Mouse (Mus musculus): Measurements from ENCODE around the gene Ssr3. TPM values are rescaled to one million over a fixed set of nuclear protein-coding genes. Genes with fewer than 3 reads are reported as not detected.

Ssr3 gene
- polyA plus RNA-seq, 1 experiment = 500 TPM

DNA sequence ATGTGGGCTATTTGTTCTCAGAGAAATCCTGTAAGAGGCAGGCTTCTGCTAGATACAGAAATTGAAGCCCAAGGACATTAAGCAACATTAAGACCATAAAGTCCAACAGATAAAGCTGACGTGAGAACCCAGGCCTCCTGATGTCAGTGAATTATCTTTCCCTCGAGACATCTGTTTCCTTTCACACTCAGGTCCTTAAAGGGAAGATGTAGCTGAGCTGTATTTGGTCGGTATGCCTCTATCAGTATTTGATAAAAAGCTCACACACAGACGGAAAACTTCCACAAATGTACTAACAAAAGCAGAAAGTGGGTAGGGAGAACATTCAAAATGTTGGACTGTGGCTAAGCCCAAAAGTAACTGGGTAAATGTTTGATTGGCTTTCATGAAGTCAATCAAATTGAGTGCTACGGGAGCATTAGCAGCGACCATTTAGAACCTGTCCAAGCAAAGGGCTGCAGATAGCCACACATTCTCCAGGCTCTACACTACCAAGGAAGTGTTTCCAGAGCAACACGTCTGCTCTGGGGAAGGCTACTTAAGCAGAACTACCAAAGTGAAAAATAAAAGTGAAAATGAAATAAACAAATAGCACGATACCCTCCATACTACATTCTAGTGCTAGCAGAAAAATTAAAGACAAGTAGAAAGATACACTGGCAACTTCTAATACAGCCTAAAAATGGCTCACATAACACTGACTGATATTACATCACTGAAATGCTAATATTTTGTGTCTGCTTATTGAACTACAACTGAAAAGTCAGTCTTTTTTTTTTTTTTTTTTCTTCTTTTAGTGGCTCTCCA lies 32.1 kb downstream of the Ssr3 start:
- Histone ChIP-seq H3K27ac (ENCODE audit: insufficient read depth, low read length) (0 out of 2 replicates have a peak overlapping the region, but pooled peaks have one; percentile 5), H3K4me1 (ENCODE audit: control insufficient read depth, insufficient read depth, low read length) (peaks cover 3% of the 10 kb centered on the region; the same call in 1 of the 2 replicates), H3K4me3 (ENCODE audit: insufficient read depth, low read length) (no peak overlapping the region)
- TF ChIP-seq CTCF (IDR thresholded peaks at IDR 0.05; ENCODE audit: borderline replicate concordance, insufficient read depth, low read length) = no peak
- TF ChIP-seq POLR2A (IDR thresholded peaks at IDR 0.05; ENCODE audit: low read depth, low read length) = no peak

DNA sequence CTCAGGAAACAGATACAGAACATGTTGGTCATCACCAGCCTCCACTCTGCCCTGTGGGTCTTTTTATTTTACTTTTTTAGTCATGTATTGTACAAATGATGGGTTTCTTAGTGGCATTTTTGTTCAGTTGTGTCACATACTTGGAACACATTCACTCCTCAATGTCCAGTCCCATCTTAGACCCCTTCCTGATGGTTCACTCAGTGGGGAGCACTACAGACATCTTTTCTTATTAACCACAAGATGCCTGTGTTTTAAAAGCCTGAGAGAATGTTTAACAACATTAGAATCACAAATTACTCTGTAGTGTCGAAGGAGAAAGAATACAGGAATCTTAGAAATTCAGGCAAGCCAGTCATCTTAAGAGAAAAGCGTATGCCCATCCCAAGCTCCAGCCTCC lies 33.6 kb downstream of the Ssr3 start:
- TF ChIP-seq POLR2A (IDR thresholded peaks at IDR 0.05; ENCODE audit: low read depth, low read length) (no peak), CTCF (IDR thresholded peaks at IDR 0.05; ENCODE audit: borderline replicate concordance, insufficient read depth, low read length) (no peak)
- Histone ChIP-seq H3K4me3 (ENCODE audit: insufficient read depth, low read length) (no peak overlapping the region), H3K4me1 (ENCODE audit: control insufficient read depth, insufficient read depth, low read length) (0 out of 2 replicates have a peak, but pooled peaks cover 3% of the 10 kb centered on the region), H3K27ac (ENCODE audit: insufficient read depth, low read length) (no peak overlapping the region)

DNA sequence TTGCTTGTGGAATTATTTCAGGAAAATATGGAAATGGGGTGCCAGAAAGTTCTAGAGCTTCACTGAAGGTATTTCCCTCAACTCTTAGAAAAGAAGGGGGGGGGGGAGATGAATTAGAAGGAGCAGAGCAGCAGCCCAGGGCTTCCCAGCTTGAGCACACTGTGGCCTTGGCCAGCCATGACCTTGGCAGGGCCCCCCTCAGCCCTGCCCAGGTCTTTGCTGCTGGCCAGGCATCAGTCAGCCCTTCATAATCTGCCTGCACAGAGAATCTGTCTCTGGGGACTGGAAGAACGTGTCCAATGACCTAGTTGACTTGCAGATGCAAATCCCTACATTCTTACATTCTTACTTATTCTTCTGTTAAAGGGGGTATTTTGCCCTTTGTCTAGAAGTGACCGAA lies 34.1 kb downstream of the Ssr3 start:
- Histone ChIP-seq H3K4me3 (ENCODE audit: insufficient read depth, low read length) (no peak overlapping the region), H3K27ac (ENCODE audit: insufficient read depth, low read length) (no peak overlapping the region), H3K4me1 (ENCODE audit: control insufficient read depth, insufficient read depth, low read length) (no peaks in the 10 kb centered on the region)
- TF ChIP-seq CTCF (IDR thresholded peaks at IDR 0.05; ENCODE audit: borderline replicate concordance, insufficient read depth, low read length) = no peak
- TF ChIP-seq POLR2A (IDR thresholded peaks at IDR 0.05; ENCODE audit: low read depth, low read length) = no peak

DNA sequence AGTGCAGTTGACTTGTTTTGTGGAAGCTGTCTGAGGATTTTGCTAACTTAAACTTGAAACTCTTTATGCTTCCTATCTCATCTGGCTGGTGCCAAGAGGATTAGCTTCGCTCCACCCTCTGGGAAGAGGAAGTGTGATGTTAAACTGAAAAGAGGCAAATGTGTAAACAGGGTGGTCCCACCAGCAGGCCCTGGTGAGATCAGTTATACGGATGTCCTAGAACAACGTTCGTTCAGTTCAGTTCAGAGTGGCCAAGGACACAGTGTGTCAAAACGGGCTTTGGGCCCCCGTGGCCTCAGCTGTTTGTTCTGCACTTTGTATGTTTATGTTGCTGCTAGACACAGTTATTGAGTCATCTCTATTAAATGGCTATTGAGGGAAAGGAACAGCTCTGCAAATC lies 36.9 kb downstream of the Ssr3 start:
- no peaks in the 10 kb centered on the region for H3K4me1 ChIP-seq (ENCODE audit: control insufficient read depth, insufficient read depth, low read length)
- no peak overlapping the region for H3K4me3 ChIP-seq (ENCODE audit: insufficient read depth, low read length)
- H3K27ac ChIP-seq (ENCODE audit: insufficient read depth, low read length) = no peak overlapping the region
- no peak for TF ChIP-seq CTCF (IDR thresholded peaks at IDR 0.05; ENCODE audit: borderline replicate concordance, insufficient read depth, low read length)
- no peak for TF ChIP-seq POLR2A (IDR thresholded peaks at IDR 0.05; ENCODE audit: low read depth, low read length)

DNA sequence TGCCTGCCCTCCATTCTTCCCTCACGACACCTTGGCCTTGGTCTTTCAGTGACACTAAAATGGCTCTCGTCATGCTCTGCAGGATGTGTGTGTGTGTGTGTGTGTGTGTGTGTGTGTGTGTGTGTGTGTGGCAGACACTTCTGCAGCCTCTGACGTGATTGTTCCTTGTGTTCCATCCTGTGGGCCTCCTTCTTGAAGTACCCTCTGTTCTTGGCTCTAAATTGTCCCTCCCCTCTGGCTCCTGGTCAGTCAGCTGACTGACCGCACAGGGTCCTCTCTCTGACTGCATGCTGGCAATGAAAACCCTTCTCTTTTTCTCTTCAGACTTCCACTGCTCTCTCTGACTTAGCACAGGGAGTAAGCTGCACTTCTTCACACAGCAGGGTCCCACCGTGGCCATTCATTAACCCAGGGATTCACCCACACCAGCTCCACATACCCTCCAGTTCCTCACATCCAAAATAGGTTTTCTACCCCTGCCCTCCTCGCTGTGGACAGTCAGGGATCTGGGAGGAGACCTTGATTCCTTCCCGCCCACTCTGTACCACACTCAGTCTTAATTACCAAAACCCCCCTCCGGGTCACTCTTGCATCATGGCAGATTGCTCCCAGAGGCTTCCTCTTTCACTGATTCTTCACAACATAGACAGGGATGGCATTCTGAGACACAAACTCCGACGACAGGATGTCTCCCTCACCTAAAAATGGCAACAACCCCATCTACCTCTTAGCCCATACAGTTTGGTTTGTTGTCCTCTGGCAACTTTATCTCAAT lies 39.0 kb downstream of the Ssr3 start:
- no peak overlapping the region for H3K27ac ChIP-seq (ENCODE audit: insufficient read depth, low read length)

DNA sequence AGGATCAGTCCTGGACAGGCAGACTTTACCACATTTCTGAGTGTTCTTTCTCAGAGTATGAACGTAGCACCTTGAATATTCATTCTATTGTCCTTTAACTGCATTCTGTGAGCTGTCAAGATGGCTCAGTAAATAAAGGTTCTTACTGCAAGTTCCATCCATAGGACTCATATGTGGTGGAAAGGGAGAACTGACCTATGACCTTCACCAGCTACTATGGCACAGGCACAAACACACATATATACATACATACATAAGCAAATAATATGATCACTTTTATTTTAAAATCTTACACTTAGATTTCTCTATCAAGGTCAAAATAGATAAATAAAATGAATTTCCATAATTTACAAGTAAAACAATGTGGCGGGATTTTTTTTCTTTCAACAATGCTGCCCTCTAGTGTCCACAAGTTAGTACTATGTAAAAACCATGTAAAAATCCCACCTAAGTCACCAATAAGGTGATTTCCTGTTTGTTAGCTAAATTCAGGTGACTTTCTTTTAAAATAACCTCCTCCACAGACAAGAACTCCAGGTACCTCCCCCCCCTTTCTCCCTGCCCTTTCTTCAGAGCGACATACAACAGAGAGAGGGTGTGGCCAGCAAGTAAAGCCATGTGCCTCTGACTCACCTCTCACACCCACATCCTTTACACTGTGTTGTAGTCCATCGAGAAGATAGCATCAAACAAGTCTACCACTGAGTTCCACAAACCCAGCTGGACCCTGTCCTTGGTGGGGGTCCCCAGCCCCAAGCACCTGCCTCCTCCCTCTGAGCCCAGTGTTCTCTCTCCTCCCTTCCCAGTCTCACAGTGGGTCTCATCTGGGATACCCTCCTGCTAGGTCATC lies 39.9 kb downstream of the Ssr3 start:
- H3K4me3 ChIP-seq (ENCODE audit: insufficient read depth, low read length) = no peak overlapping the region
- no peak overlapping the region for H3K27ac ChIP-seq (ENCODE audit: insufficient read depth, low read length)
- no peaks in the 10 kb centered on the region for H3K4me1 ChIP-seq (ENCODE audit: control insufficient read depth, insufficient read depth, low read length)
- TF ChIP-seq POLR2A (IDR thresholded peaks at IDR 0.05; ENCODE audit: low read depth, low read length) = no peak

More for the DNA sequence above, 39.0 kb downstream of the Ssr3 start:
- H3K4me1 ChIP-seq (ENCODE audit: control insufficient read depth, insufficient read depth, low read length) = no peaks in the 10 kb centered on the region
- no peak for TF ChIP-seq POLR2A (IDR thresholded peaks at IDR 0.05; ENCODE audit: low read depth, low read length)
- no peak for TF ChIP-seq CTCF (IDR thresholded peaks at IDR 0.05; ENCODE audit: borderline replicate concordance, insufficient read depth, low read length)
- H3K4me3 ChIP-seq (ENCODE audit: insufficient read depth, low read length) = no peak overlapping the region

DNA sequence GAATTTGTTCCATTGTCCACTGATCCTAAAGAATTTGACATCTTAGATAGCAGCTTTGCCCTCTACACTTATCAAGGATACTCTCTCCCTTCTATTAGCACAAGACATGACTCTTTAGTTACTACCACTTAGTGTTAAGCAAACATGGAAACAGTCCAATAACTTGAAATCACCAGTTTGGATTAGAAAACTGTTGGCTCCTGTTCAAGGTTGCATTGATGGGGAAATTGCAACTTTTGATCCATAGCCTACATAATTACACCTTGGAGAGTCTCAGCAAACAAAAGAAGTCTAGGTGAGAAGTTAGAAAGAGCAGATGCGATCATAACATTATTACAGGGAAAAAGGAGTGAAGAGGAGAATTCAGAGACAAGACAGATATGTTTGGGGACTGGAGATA lies 46.2 kb downstream of the Ssr3 start:
- Histone ChIP-seq H3K4me3 (ENCODE audit: insufficient read depth, low read length) (no peak overlapping the region), H3K27ac (ENCODE audit: insufficient read depth, low read length) (no peak overlapping the region), H3K4me1 (ENCODE audit: control insufficient read depth, insufficient read depth, low read length) (no peaks in the 10 kb centered on the region)
- no peak for TF ChIP-seq CTCF (IDR thresholded peaks at IDR 0.05; ENCODE audit: borderline replicate concordance, insufficient read depth, low read length)
- TF ChIP-seq POLR2A (IDR thresholded peaks at IDR 0.05; ENCODE audit: low read depth, low read length) = no peak

DNA sequence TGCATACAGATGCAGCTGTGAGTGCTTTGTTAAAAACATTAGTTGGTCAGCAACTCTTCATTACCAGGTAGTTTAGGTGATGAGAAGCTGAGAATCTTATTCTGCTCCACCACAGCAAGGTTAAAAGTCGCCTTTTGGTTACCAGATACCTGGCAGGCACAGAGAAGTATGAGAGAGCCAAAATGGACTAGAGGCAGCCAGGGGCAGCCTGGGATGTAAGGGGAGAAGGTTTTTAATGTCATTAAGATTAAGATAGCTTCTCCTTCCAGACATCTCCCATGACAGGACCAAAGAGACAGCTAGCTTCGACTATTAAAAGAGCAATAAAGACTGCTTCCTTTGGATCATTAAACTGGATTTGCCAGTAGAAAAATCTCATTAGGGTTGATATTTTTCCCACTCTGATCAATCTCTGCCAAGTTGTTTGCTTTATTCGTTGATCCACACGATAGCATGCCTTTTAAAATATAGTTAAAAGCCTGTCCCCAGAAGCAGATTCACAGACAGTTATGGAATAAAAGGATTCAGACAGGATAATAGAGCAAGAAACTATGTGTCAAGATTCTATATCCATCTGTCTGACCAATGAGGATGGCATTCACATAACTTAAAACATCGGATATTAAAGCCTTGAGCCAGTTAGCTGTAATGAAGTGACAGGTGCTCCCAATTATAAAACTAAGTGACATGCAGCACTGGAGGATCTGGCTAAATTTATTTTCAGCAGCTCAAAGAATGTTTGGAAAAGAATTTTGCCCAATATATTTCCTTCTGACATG lies 52.1 kb downstream of the Ssr3 start:
- TF ChIP-seq CTCF (IDR thresholded peaks at IDR 0.05; ENCODE audit: borderline replicate concordance, insufficient read depth, low read length) = no peak
- no peak for TF ChIP-seq POLR2A (IDR thresholded peaks at IDR 0.05; ENCODE audit: low read depth, low read length)
- Histone ChIP-seq H3K27ac (ENCODE audit: insufficient read depth, low read length) (no peak overlapping the region), H3K4me1 (ENCODE audit: control insufficient read depth, insufficient read depth, low read length) (no peaks in the 10 kb centered on the region), H3K4me3 (ENCODE audit: insufficient read depth, low read length) (no peak overlapping the region)
